Comparison of ENCODE assay signal across 8 mouse cellular contexts in genomic region chr7:127745251-127745651, GRCm38 (mm10). TPM values are rescaled to one million over a fixed set of nuclear protein-coding genes. Genes with fewer than 3 reads are reported as not detected.
DNase-seq lines count a peak whose midpoint lies in the region; ATAC-seq lines count a peak whose summit lies in the region.

No protein-coding gene starts in this region.

- peak overlapping the region; percentile 79 for H3K4me3 ChIP-seq in brown adipose tissue, adult 24 weeks (ENCODE audit: insufficient read depth, low read depth, low read length)
- peak overlapping the region; percentile 86 for H3K4me3 ChIP-seq in heart, embryonic 13.5 days
- peak overlapping the region; percentile 77 for H3K4me3 ChIP-seq in liver, embryonic 12.5 days
- peak overlapping the region; percentile 81 for H3K4me3 ChIP-seq in stomach, embryonic 15.5 days (replicated peaks)

- no peaks in the 10 kb centered on the region for H3K9me3 ChIP-seq in heart, embryonic 13.5 days
- no peaks in the 10 kb centered on the region for H3K9me3 ChIP-seq in liver, embryonic 12.5 days (replicated peaks)
- H3K9me3 ChIP-seq in stomach, embryonic 15.5 days, result no peaks in the 10 kb centered on the region

- peaks cover 23% of the 10 kb centered on the region for H3K36me3 ChIP-seq in heart, embryonic 13.5 days
- peaks cover 24% of the 10 kb centered on the region for H3K36me3 ChIP-seq in liver, embryonic 12.5 days
- H3K36me3 ChIP-seq in stomach, embryonic 15.5 days, result peaks cover 23% of the 10 kb centered on the region

- H3K27ac ChIP-seq in brown adipose tissue, adult 24 weeks (replicated peaks; ENCODE audit: low read depth, low read length), result peak overlapping the region; percentile 81
- H3K27ac ChIP-seq in heart, embryonic 13.5 days (replicated peaks), result peak overlapping the region; percentile 91
- H3K27ac ChIP-seq in liver, embryonic 12.5 days, result peak overlapping the region; percentile 86
- H3K27ac ChIP-seq in stomach, embryonic 15.5 days, result peak overlapping the region; percentile 92

- H3K4me2 ChIP-seq in heart, embryonic 13.5 days, result peak overlapping the region; percentile 93
- peak overlapping the region; percentile 97 for H3K4me2 ChIP-seq in liver, embryonic 12.5 days
- peak overlapping the region; percentile 87 for H3K4me2 ChIP-seq in stomach, embryonic 15.5 days

- WGBS in heart, embryonic 13.5 days, result under 1% methylated on average over 19 of the region's 19 CpGs
- under 1% methylated on average over 19 of the region's 19 CpGs for WGBS in liver, embryonic 12.5 days (ENCODE audit: insufficient replicate concordance)
- under 1% methylated on average over 19 of the region's 19 CpGs for WGBS in stomach, embryonic 15.5 days

- ATAC-seq in CD4-positive, CD25-positive, alpha-beta regulatory T cell, adult 4 months, result peak; percentile 96
- ATAC-seq in heart, embryonic 13.5 days (ENCODE audit: extremely low read depth, insufficient number of reproducible peaks, low FRiP score, low TSS enrichment), result peak; percentile 78
- peak; percentile 82 for ATAC-seq in liver, embryonic 12.5 days
- peak; percentile 80 for ATAC-seq in stomach, embryonic 15.5 days (ENCODE audit: insufficient read depth, low FRiP score, low read depth)

- H3K9ac ChIP-seq in heart, embryonic 13.5 days, result peak overlapping the region; percentile 93
- peak overlapping the region; percentile 67 for H3K9ac ChIP-seq in liver, embryonic 12.5 days
- peak overlapping the region; percentile 9; the same call in 1 of the 2 replicates for H3K9ac ChIP-seq in stomach, embryonic 15.5 days

- H3K27me3 ChIP-seq in heart, embryonic 13.5 days (replicated peaks), result no peaks in the 10 kb centered on the region
- no peaks in the 10 kb centered on the region for H3K27me3 ChIP-seq in liver, embryonic 12.5 days (replicated peaks)
- H3K27me3 ChIP-seq in stomach, embryonic 15.5 days (replicated peaks), result no peaks in the 10 kb centered on the region

- H3K4me1 ChIP-seq in brown adipose tissue, adult 24 weeks (ENCODE audit: control insufficient read depth, insufficient read depth, insufficient read length, low read length), result no peaks in the 10 kb centered on the region
- peaks cover 25% of the 10 kb centered on the region for H3K4me1 ChIP-seq in heart, embryonic 13.5 days
- peaks cover 32% of the 10 kb centered on the region for H3K4me1 ChIP-seq in liver, embryonic 12.5 days
- peaks cover 19% of the 10 kb centered on the region for H3K4me1 ChIP-seq in stomach, embryonic 15.5 days

- peak; percentile 86 for DNase-seq in fat pad, adult 2 months (ENCODE audit: extremely low read depth, low read depth, low spot score)
- DNase-seq in kidney, postnatal 10 days, result peak; percentile 94
- peak; percentile 80 to 84 for DNase-seq in natural killer cell, adult 2 months (ENCODE audit: low spot score in 2 of 2)

RNA-seq across cellular contexts. Expression of gene Fbxl19, which starts 0.9 kb away (rescaled TPM):
- polyA plus RNA-seq in CD4-positive, CD25-positive, alpha-beta regulatory T cell, adult 4 months (2017; shearing (Covaris generic)), result under 1 TPM; 0.12 to 0.62 TPM
- polyA plus RNA-seq in brown adipose tissue, adult 24 weeks (2012; ENCODE audit: insufficient read depth, insufficient read length, missing spikeins), result 2.7 and 3.2 TPM in 2 replicates
- 1.8 and 3.0 TPM in 2 replicates for polyA plus RNA-seq in heart, embryonic 13.5 days (2015; fragmentation: Nextera tagmentation; extraction: Ambion mirVana)
- 3.7 TPM in 2 replicates for polyA plus RNA-seq in liver, embryonic 12.5 days (2016; fragmentation: Nextera tagmentation; extraction: Ambion mirVana)
- polyA plus RNA-seq in stomach, embryonic 15.5 days (2015; fragmentation: Nextera tagmentation; extraction: Ambion mirVana), result 3.8 and 4.8 TPM in 2 replicates

RNA-seq across cellular contexts. Expression of gene Ctf2, which starts 13.3 kb away (rescaled TPM):
- polyA plus RNA-seq in CD4-positive, CD25-positive, alpha-beta regulatory T cell, adult 4 months (2017; shearing (Covaris generic)), result not detected
- polyA plus RNA-seq in brown adipose tissue, adult 24 weeks (2012; ENCODE audit: insufficient read depth, insufficient read length, missing spikeins), result not detected in 2 replicates
- 0.08 TPM in 1 of 2 replicates, not detected in the other for polyA plus RNA-seq in heart, embryonic 13.5 days (2015; fragmentation: Nextera tagmentation; extraction: Ambion mirVana)
- polyA plus RNA-seq in liver, embryonic 12.5 days (2016; fragmentation: Nextera tagmentation; extraction: Ambion mirVana), result 0.13 and 0.26 TPM in 2 replicates
- 0.24 and 0.26 TPM in 2 replicates for polyA plus RNA-seq in stomach, embryonic 15.5 days (2015; fragmentation: Nextera tagmentation; extraction: Ambion mirVana)

RNA-seq across cellular contexts. Expression of gene Orai3, which starts 24.4 kb away (rescaled TPM):
- polyA plus RNA-seq in CD4-positive, CD25-positive, alpha-beta regulatory T cell, adult 4 months (2017; shearing (Covaris generic)), result 10 to 100 TPM; 12.8 to 15.4 TPM
- 16.8 and 23.1 TPM in 2 replicates for polyA plus RNA-seq in brown adipose tissue, adult 24 weeks (2012; ENCODE audit: insufficient read depth, insufficient read length, missing spikeins)
- polyA plus RNA-seq in heart, embryonic 13.5 days (2015; fragmentation: Nextera tagmentation; extraction: Ambion mirVana), result 15.8 and 15.9 TPM in 2 replicates
- polyA plus RNA-seq in liver, embryonic 12.5 days (2016; fragmentation: Nextera tagmentation; extraction: Ambion mirVana), result 14.8 and 15.0 TPM in 2 replicates
- 29.2 and 29.6 TPM in 2 replicates for polyA plus RNA-seq in stomach, embryonic 15.5 days (2015; fragmentation: Nextera tagmentation; extraction: Ambion mirVana)

RNA-seq across cellular contexts. Expression of gene Setd1a, which starts 31.2 kb away (rescaled TPM):
- polyA plus RNA-seq in CD4-positive, CD25-positive, alpha-beta regulatory T cell, adult 4 months (2017; shearing (Covaris generic)), result 1 to 10 TPM; 5.8 to 6.6 TPM
- polyA plus RNA-seq in brown adipose tissue, adult 24 weeks (2012; ENCODE audit: insufficient read depth, insufficient read length, missing spikeins), result 11.7 and 13.6 TPM in 2 replicates
- polyA plus RNA-seq in heart, embryonic 13.5 days (2015; fragmentation: Nextera tagmentation; extraction: Ambion mirVana), result 12.6 and 17.0 TPM in 2 replicates
- polyA plus RNA-seq in liver, embryonic 12.5 days (2016; fragmentation: Nextera tagmentation; extraction: Ambion mirVana), result 13.1 and 13.7 TPM in 2 replicates
- 21.1 and 25.0 TPM in 2 replicates for polyA plus RNA-seq in stomach, embryonic 15.5 days (2015; fragmentation: Nextera tagmentation; extraction: Ambion mirVana)

RNA-seq across cellular contexts. Expression of gene Ctf1, which starts 32.7 kb away (rescaled TPM):
- not detected for polyA plus RNA-seq in CD4-positive, CD25-positive, alpha-beta regulatory T cell, adult 4 months (2017; shearing (Covaris generic))
- 7.3 and 10.5 TPM in 2 replicates for polyA plus RNA-seq in brown adipose tissue, adult 24 weeks (2012; ENCODE audit: insufficient read depth, insufficient read length, missing spikeins)
- 4.6 TPM in 2 replicates for polyA plus RNA-seq in heart, embryonic 13.5 days (2015; fragmentation: Nextera tagmentation; extraction: Ambion mirVana)
- 3.6 and 4.6 TPM in 2 replicates for polyA plus RNA-seq in liver, embryonic 12.5 days (2016; fragmentation: Nextera tagmentation; extraction: Ambion mirVana)
- polyA plus RNA-seq in stomach, embryonic 15.5 days (2015; fragmentation: Nextera tagmentation; extraction: Ambion mirVana), result 15.6 and 17.0 TPM in 2 replicates

Comparison
In these comparisons a context has a peak if more than half of its experiments do, and no peak if none do; other contexts are left out.
1. Peak in every context shown above with its lines: DNase-seq, ATAC-seq, H3K4me3 ChIP-seq and H3K27ac ChIP-seq.
2. H3K9ac ChIP-seq: peak in every context shown above with its lines; median percentile 93 in heart, embryonic 13.5 days; 67 in liver, embryonic 12.5 days; 9 in stomach, embryonic 15.5 days.